ENCODE assay signal across 9 mouse cellular contexts in genomic region chr13:55361974-55362452, GRCm38 (mm10). TPM values are rescaled to one million over a fixed set of nuclear protein-coding genes. Genes with fewer than 3 reads are reported as not detected.
DNase-seq lines count a peak whose midpoint lies in the region; ATAC-seq and TF ChIP-seq lines count a peak whose summit lies in the region.
"Had no signal": no experiment of that assay in that cellular context is flagged by ENCODE, and none has a peak within 500 bp of the region (broad histone marks: within the 10 kb centered on the region; RNA-seq: fewer than 3 reads in every experiment).

No protein-coding gene starts in this region.

- H3ac ChIP-seq in C2C12 (ENCODE audit: control insufficient read depth, insufficient read length, low read depth), result peak overlapping the region; percentile 90

- H3K27me3 ChIP-seq in heart, embryonic 12.5 days (replicated peaks), result no peaks in the 10 kb centered on the region
- H3K27me3 ChIP-seq in C2C12 (ENCODE audit: control insufficient read depth, insufficient read depth, insufficient read length), result peaks cover 3% of the 10 kb centered on the region
- no peaks in the 10 kb centered on the region for H3K27me3 ChIP-seq in hindbrain, embryonic 11.5 days (ENCODE audit: control insufficient read depth, insufficient read depth, low read length)

- TF ChIP-seq CTCF in C2C12 (IDR thresholded peaks at IDR 0.05; ENCODE audit: control insufficient read depth, insufficient read depth, insufficient read length), result no peak

- peaks cover 36% of the 10 kb centered on the region for H3K36me3 ChIP-seq in heart, embryonic 12.5 days
- H3K36me3 ChIP-seq in C2C12 (ENCODE audit: control insufficient read depth, insufficient read depth), result peaks cover 22% of the 10 kb centered on the region
- no peaks in the 10 kb centered on the region for H3K36me3 ChIP-seq in hindbrain, embryonic 11.5 days (ENCODE audit: control insufficient read depth, insufficient read depth, low read length)

- H3K4me1 ChIP-seq in heart, embryonic 12.5 days (replicated peaks), result peaks cover 21% of the 10 kb centered on the region
- H3K4me1 ChIP-seq in brown adipose tissue, adult 24 weeks (ENCODE audit: control insufficient read depth, insufficient read depth, insufficient read length, low read length), result peaks cover 4% of the 10 kb centered on the region; the same call in 1 of the 2 replicates
- H3K4me1 ChIP-seq in hindbrain, embryonic 11.5 days (replicated peaks; ENCODE audit: control insufficient read depth, insufficient read depth, low read length), result no peaks in the 10 kb centered on the region; the same call in 1 of the 2 replicates

- no peaks in the 10 kb centered on the region for H3K9me3 ChIP-seq in heart, embryonic 12.5 days (replicated peaks)
- H3K9me3 ChIP-seq in hindbrain, embryonic 11.5 days (ENCODE audit: control insufficient read depth, low read length), result no peaks in the 10 kb centered on the region

- WGBS in heart, embryonic 12.5 days, result 1% methylated on average over 32 of the region's 32 CpGs
- 1% methylated on average over 32 of the region's 32 CpGs for WGBS in hindbrain, embryonic 11.5 days

- peak overlapping the region; percentile 87 for H3K9ac ChIP-seq in heart, embryonic 12.5 days
- peak overlapping the region; percentile 94 for H3K9ac ChIP-seq in hindbrain, embryonic 11.5 days (ENCODE audit: low read depth, low read length)

- H3K79me2 ChIP-seq in C2C12 (ENCODE audit: control insufficient read depth, insufficient read depth), result peaks cover 54% of the 10 kb centered on the region

- DNase-seq in heart, postnatal 14 days, result no peak
- DNase-seq in hindbrain, embryonic 11.5 days (ENCODE audit: low spot score), result no peak
- no peak for DNase-seq in B cell, adult 2 months
- no peak for DNase-seq in frontal cortex, postnatal 10 days (ENCODE audit: low spot score in 2 of 2)

- ATAC-seq in heart, embryonic 12.5 days (ENCODE audit: insufficient number of reproducible peaks, low FRiP score), result peak; percentile 64
- ATAC-seq in hindbrain, embryonic 11.5 days (ENCODE audit: low FRiP score), result peak; percentile 70
- peak; percentile 6 for ATAC-seq in megakaryocyte, adult 5-6 weeks (ENCODE audit: poor library complexity, severe bottlenecking)

- peak overlapping the region; percentile 77 for H3K27ac ChIP-seq in heart, embryonic 12.5 days (ENCODE audit: poor library complexity, severe bottlenecking)
- peak overlapping the region; percentile 90 for H3K27ac ChIP-seq in brown adipose tissue, adult 24 weeks (replicated peaks; ENCODE audit: low read depth, low read length)
- peak overlapping the region; percentile 89 for H3K27ac ChIP-seq in hindbrain, embryonic 11.5 days (ENCODE audit: low read depth, low read length)

- intact Hi-C loops in heart, postnatal 14 days (cut with DNase I), result no loop called here

- H3K4me2 ChIP-seq in heart, embryonic 12.5 days, result peak overlapping the region; percentile 95
- peak overlapping the region; percentile 65 for H3K4me2 ChIP-seq in hindbrain, embryonic 11.5 days (replicated peaks; ENCODE audit: low read depth, low read length)

- peaks cover 49% of the 10 kb centered on the region for H3K79me3 ChIP-seq in C2C12 (ENCODE audit: low read depth)

- H3K4me3 ChIP-seq in heart, embryonic 12.5 days, result peak overlapping the region; percentile 95
- H3K4me3 ChIP-seq in C2C12 (ENCODE audit: insufficient read depth, poor library complexity, severe bottlenecking), result peak overlapping the region; percentile 97
- peak overlapping the region; percentile 75 for H3K4me3 ChIP-seq in brown adipose tissue, adult 24 weeks (ENCODE audit: insufficient read depth, low read depth, low read length)
- peak overlapping the region; percentile 97 for H3K4me3 ChIP-seq in hindbrain, embryonic 11.5 days (ENCODE audit: low read depth, low read length)

TF ChIP-seq in C2C12, 6 proteins besides CTCF, POLR2A, EP300 and RAD21:
- TF ChIP-seq MAX (IDR thresholded peaks at IDR 0.05) (peak; percentile 40), MYOD1 (IDR thresholded peaks at IDR 0.05; ENCODE audit: control insufficient read depth, insufficient read length, low read depth) (peak; percentile 62), USF1 (IDR thresholded peaks at IDR 0.05; ENCODE audit: low read depth) (no peak)

RNA-seq across cellular contexts. Expression of gene Lman2, which starts 0.6 kb away (rescaled TPM):
- polyA plus RNA-seq in heart, embryonic 12.5 days (2016; fragmentation: Nextera tagmentation; extraction: Ambion mirVana), result 105 and 106 TPM in 2 replicates
- 10 to 100 TPM; 46.0 to 49.9 TPM for total RNA-seq in heart, postnatal 14 days (2021)
- 81.4 TPM for polyA plus RNA-seq in C2C12 (2012; fragmentation: generic; extraction: Trizol)
- polyA plus RNA-seq in brown adipose tissue, adult 24 weeks (2012; ENCODE audit: insufficient read depth, insufficient read length, missing spikeins), result 87.3 and 88.0 TPM in 2 replicates
- 64.8 and 77.3 TPM in 2 replicates for polyA plus RNA-seq in hindbrain, embryonic 11.5 days (2014; fragmentation: Nextera tagmentation; extraction: Ambion mirVana)
- 73.6 and 74.9 TPM in 2 replicates for total RNA-seq in megakaryocyte, adult 5-6 weeks (2015)
- 91.4 and 96.4 TPM in 2 replicates for total RNA-seq in megakaryocyte, adult 5-6 weeks (2017)

RNA-seq across cellular contexts. Expression of gene Rgs14, which starts 7.5 kb away (rescaled TPM):
- 0.42 and 0.52 TPM in 2 replicates for polyA plus RNA-seq in heart, embryonic 12.5 days (2016; fragmentation: Nextera tagmentation; extraction: Ambion mirVana)
- total RNA-seq in heart, postnatal 14 days (2021), result 1 to 10 TPM in 1 of 2 experiments, under 1 TPM in 1; 0.65 to 1.6 TPM
- 0.08 TPM for polyA plus RNA-seq in C2C12 (2012; fragmentation: generic; extraction: Trizol)
- not detected in 2 replicates for polyA plus RNA-seq in brown adipose tissue, adult 24 weeks (2012; ENCODE audit: insufficient read depth, insufficient read length, missing spikeins)
- 0.42 and 0.48 TPM in 2 replicates for polyA plus RNA-seq in hindbrain, embryonic 11.5 days (2014; fragmentation: Nextera tagmentation; extraction: Ambion mirVana)
- 55.3 and 56.5 TPM in 2 replicates for total RNA-seq in megakaryocyte, adult 5-6 weeks (2015)
- total RNA-seq in megakaryocyte, adult 5-6 weeks (2017), result 68.1 and 75.0 TPM in 2 replicates

RNA-seq across cellular contexts. Expression of gene Mxd3, which starts 32.4 kb away (rescaled TPM):
- 14.7 and 15.2 TPM in 2 replicates for polyA plus RNA-seq in heart, embryonic 12.5 days (2016; fragmentation: Nextera tagmentation; extraction: Ambion mirVana)
- total RNA-seq in heart, postnatal 14 days (2021), result 1 to 10 TPM; 2.2 to 3.0 TPM
- polyA plus RNA-seq in C2C12 (2012; fragmentation: generic; extraction: Trizol), result 49.8 TPM
- not detected in 2 replicates for polyA plus RNA-seq in brown adipose tissue, adult 24 weeks (2012; ENCODE audit: insufficient read depth, insufficient read length, missing spikeins)
- 28.4 and 30.5 TPM in 2 replicates for polyA plus RNA-seq in hindbrain, embryonic 11.5 days (2014; fragmentation: Nextera tagmentation; extraction: Ambion mirVana)
- total RNA-seq in megakaryocyte, adult 5-6 weeks (2015), result 33.1 and 36.5 TPM in 2 replicates
- total RNA-seq in megakaryocyte, adult 5-6 weeks (2017), result 31.4 and 36.1 TPM in 2 replicates

RNA-seq across cellular contexts. Expression of gene Slc34a1, which starts 36.0 kb away (rescaled TPM):
- not detected in 2 replicates for polyA plus RNA-seq in heart, embryonic 12.5 days (2016; fragmentation: Nextera tagmentation; extraction: Ambion mirVana)
- total RNA-seq in heart, postnatal 14 days (2021), result not detected
- not detected for polyA plus RNA-seq in C2C12 (2012; fragmentation: generic; extraction: Trizol)
- not detected in 2 replicates for polyA plus RNA-seq in brown adipose tissue, adult 24 weeks (2012; ENCODE audit: insufficient read depth, insufficient read length, missing spikeins)
- not detected in 2 replicates for polyA plus RNA-seq in hindbrain, embryonic 11.5 days (2014; fragmentation: Nextera tagmentation; extraction: Ambion mirVana)
- 0.39 and 0.58 TPM in 2 replicates for total RNA-seq in megakaryocyte, adult 5-6 weeks (2015)
- total RNA-seq in megakaryocyte, adult 5-6 weeks (2017), result 0.44 and 2.0 TPM in 2 replicates
- total RNA-seq: left cerebral cortex, postnatal 25 days had no signal

RNA-seq across cellular contexts. Expression of gene Rab24, which starts 40.3 kb away (rescaled TPM):
- polyA plus RNA-seq in heart, embryonic 12.5 days (2016; fragmentation: Nextera tagmentation; extraction: Ambion mirVana), result 62.0 and 62.3 TPM in 2 replicates
- total RNA-seq in heart, postnatal 14 days (2021), result 10 to 100 TPM; 31.4 to 34.3 TPM
- 54.3 TPM for polyA plus RNA-seq in C2C12 (2012; fragmentation: generic; extraction: Trizol)
- polyA plus RNA-seq in brown adipose tissue, adult 24 weeks (2012; ENCODE audit: insufficient read depth, insufficient read length, missing spikeins), result 40.0 and 56.9 TPM in 2 replicates
- polyA plus RNA-seq in hindbrain, embryonic 11.5 days (2014; fragmentation: Nextera tagmentation; extraction: Ambion mirVana), result 90.2 and 90.9 TPM in 2 replicates
- 228 and 247 TPM in 2 replicates for total RNA-seq in megakaryocyte, adult 5-6 weeks (2015)
- total RNA-seq in megakaryocyte, adult 5-6 weeks (2017), result 47.0 and 54.4 TPM in 2 replicates

Comparison
In these comparisons a context has a peak if more than half of its experiments do, and no peak if none do; other contexts are left out.
1. ATAC-seq: peak in every context shown above with its lines; median percentile 70 in hindbrain, embryonic 11.5 days; 64 in heart, embryonic 12.5 days; 6 in megakaryocyte, adult 5-6 weeks.
2. RNA of gene Mxd3, which starts 32.4 kb away (polyA plus RNA-seq): 49.8 TPM in C2C12 (single experiment), 28.4 to 30.5 TPM in hindbrain, embryonic 11.5 days and 14.7 to 15.2 TPM in heart, embryonic 12.5 days; not detected in brown adipose tissue, adult 24 weeks; every median in the first group is over 10 times any median in the second.
3. Peak in every context shown above with its lines, with median percentiles within 50 percentile points of each other: H3K27ac ChIP-seq and H3K4me3 ChIP-seq.